Mouse (Mus musculus) spleen, adult 12 weeks (tissue): ENCODE measurements around the gene Map4k2.

Experiments used
- DNase-seq: peaks from one replicate; pipeline ENCODE4 v3.0.0; 2022; ENCODE audit warnings: low spot score

Map4k2 gene

GRCm38 (mm10) chr19:6401131-6401815 lies 60.3 kb downstream of the Map4k2 start:
- DNase-seq: peak; percentile 55

- no peak for DNase-seq
Observed at GRCm38 (mm10) chr19:6401951-6402350, 61.0 kb downstream of the Map4k2 start.

- DNase-seq: no peak
Observed at GRCm38 (mm10) chr19:6403869-6404268, 62.9 kb downstream of the Map4k2 start.
